Mouse (Mus musculus): ENCODE results near the gene Sfxn3. TPM values are rescaled to one million over a fixed set of nuclear protein-coding genes. Genes with fewer than 3 reads are reported as not detected.

Gene Sfxn3
- polyA plus RNA-seq, 1 experiment from 2014 or later: 26.7 TPM

GRCm38 (mm10) chr19:45076586-45077510 is 29.5 kb downstream of the Sfxn3 start:
- peak overlapping the region; percentile 95 for H3K4me2 ChIP-seq (replicated peaks; ENCODE audit: low read depth)
- H3K9me3 ChIP-seq (ENCODE audit: control insufficient read depth, low read length): no peaks in the 10 kb centered on the region
- TF ChIP-seq CTCF (IDR thresholded peaks at IDR 0.05; ENCODE audit: low read depth) (peak; percentile 72), EP300 (optimal IDR thresholded peaks at IDR 0.05) (no peak)
- H3K4me1 ChIP-seq (replicated peaks; ENCODE audit: control insufficient read depth, insufficient read depth): peaks cover 17% of the 10 kb centered on the region
- H3K4me3 ChIP-seq (ENCODE audit: low read depth, low read length): peak overlapping the region; percentile 45
- no peaks in the 10 kb centered on the region for H3K36me3 ChIP-seq (ENCODE audit: control insufficient read depth, insufficient read depth, low read length)
- peak; percentile 70 for DNase-seq (ENCODE audit: low spot score)
- H3K27ac ChIP-seq (replicated peaks): 0 out of 2 replicates have a peak overlapping the region, but pooled peaks have one; percentile 13
- 3% methylated on average over 56 of the region's 62 CpGs for WGBS
- ATAC-seq (ENCODE audit: low FRiP score, low TSS enrichment): no peak
- peak overlapping the region; percentile 48 for H3K9ac ChIP-seq (ENCODE audit: low read length)
- H3K27me3 ChIP-seq (ENCODE audit: control insufficient read depth, insufficient read depth, low read length): peaks cover 14% of the 10 kb centered on the region; the same call in 1 of the 2 replicates

DNA sequence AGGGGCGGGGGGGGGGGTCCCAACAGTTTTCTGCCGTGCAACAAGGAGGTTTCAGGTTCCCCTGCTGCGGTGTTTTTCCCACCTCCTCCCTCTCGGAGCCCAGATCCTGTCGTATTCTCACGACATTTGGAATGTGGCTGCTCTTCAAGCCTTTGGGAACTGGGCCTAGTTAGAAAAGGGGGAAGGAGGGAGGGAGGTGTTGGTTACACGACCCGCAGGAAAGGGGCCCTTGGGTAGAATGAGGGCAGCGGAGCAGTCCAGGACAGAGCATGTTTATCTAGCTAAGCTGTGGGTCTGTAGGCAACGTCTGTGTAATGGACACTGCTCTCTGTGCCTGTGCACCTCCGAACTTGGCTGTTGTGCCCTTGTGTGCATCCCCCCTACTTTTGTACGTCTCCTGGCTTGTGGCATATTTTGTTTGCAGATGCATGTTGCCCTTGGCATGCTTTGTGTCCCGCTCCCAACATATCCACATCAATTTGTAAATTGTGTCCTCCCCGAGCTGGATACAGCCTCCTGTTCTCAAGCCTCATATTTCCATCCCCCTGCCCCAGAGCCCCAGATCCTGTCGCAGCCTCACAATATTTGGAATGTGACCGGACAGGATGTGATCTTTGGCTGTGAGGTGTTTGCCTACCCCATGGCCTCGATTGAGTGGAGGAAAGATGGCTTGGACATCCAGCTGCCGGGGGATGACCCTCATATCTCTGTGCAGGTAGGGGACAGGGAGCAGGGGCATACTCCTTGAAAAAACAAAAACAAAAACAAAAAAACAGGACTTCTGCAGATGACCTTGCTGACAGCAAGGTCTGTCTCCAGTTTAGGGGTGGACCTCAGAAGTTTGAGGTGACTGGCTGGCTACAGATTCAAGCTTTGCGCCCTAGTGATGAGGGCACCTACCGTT is 30.7 kb downstream of the Sfxn3 start:
- no peak for DNase-seq (ENCODE audit: low spot score)
- H3K4me3 ChIP-seq (ENCODE audit: low read depth, low read length): no peak overlapping the region

DNA sequence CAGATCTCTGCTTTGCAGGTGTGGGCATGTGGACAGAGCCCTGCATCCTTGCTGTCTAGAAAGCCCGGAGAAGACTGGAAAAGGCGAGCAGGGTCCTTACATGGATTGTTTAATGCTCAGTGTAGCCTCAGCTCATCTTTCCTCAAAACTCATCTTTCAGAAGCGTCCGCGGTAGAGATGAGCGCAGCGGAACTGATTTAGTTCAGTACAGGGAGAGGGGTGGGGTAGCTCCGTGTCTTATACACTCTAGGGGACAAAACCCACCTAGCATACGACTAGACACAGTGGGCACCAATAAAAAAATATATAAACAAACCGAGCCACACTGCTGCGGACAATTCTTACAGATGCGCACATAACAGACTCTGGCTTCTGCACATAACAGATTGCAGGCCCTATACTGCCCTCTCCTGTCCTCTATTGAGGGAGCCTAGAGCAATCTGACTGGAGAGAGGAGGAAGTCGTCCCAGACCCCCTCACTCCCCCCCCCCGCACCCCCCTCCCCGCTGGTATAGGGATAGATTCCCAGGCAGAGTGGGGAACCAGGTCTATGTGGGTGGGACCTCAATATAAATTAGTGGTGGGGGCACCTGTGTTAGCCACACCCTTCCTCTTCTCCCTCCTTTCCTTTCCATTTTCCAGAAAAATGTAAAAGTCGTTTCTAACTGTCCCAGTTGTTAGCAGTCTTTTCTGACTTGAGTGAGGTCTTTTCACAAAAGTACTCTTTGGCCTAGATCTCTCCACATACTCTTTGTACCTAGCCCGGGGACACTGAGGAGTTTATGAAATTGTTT is 31.9 kb downstream of the Sfxn3 start:
- ATAC-seq (ENCODE audit: low FRiP score, low TSS enrichment): peak; percentile 27; the same call in 1 of the 2 replicates
- H3K4me2 ChIP-seq (replicated peaks; ENCODE audit: low read depth): peak overlapping the region; percentile 71
- peaks cover 14% of the 10 kb centered on the region; the same call in 1 of the 2 replicates for H3K27me3 ChIP-seq (ENCODE audit: control insufficient read depth, insufficient read depth, low read length)
- WGBS: 11% methylated on average over 17 of the region's 17 CpGs
- H3K27ac ChIP-seq (replicated peaks): 0 out of 2 replicates have a peak overlapping the region, but pooled peaks have one; percentile 9
- H3K4me1 ChIP-seq (replicated peaks; ENCODE audit: control insufficient read depth, insufficient read depth): peaks cover 17% of the 10 kb centered on the region
- peak overlapping the region; percentile 29 for H3K4me3 ChIP-seq (ENCODE audit: low read depth, low read length)
- TF ChIP-seq CTCF (IDR thresholded peaks at IDR 0.05; ENCODE audit: low read depth) (peak; percentile 72), EP300 (optimal IDR thresholded peaks at IDR 0.05) (no peak)
- peak; percentile 44 for DNase-seq (ENCODE audit: low spot score)
- H3K9me3 ChIP-seq (ENCODE audit: control insufficient read depth, low read length): no peaks in the 10 kb centered on the region
- H3K36me3 ChIP-seq (ENCODE audit: control insufficient read depth, insufficient read depth, low read length): no peaks in the 10 kb centered on the region
- peak overlapping the region; percentile 47; the same call in 1 of the 2 replicates for H3K9ac ChIP-seq (ENCODE audit: low read length)

More for the DNA sequence above, 30.7 kb downstream of the Sfxn3 start:
- Histone ChIP-seq H3K27ac (replicated peaks) (no peak overlapping the region), H3K4me1 (replicated peaks; ENCODE audit: control insufficient read depth, insufficient read depth) (peaks cover 17% of the 10 kb centered on the region), H3K9me3 (ENCODE audit: control insufficient read depth, low read length) (no peaks in the 10 kb centered on the region), H3K27me3 (ENCODE audit: control insufficient read depth, insufficient read depth, low read length) (peaks cover 14% of the 10 kb centered on the region; the same call in 1 of the 2 replicates), H3K9ac (ENCODE audit: low read length) (no peak overlapping the region), H3K4me2 (replicated peaks; ENCODE audit: low read depth) (no peak overlapping the region), H3K36me3 (ENCODE audit: control insufficient read depth, insufficient read depth, low read length) (no peaks in the 10 kb centered on the region)
- TF ChIP-seq CTCF (IDR thresholded peaks at IDR 0.05; ENCODE audit: low read depth) (no peak), EP300 (optimal IDR thresholded peaks at IDR 0.05) (no peak)
- WGBS: 18% methylated on average over 20 of the region's 20 CpGs
- no peak for ATAC-seq (ENCODE audit: low FRiP score, low TSS enrichment)

GRCm38 (mm10) chr19:45079769-45080515 is 32.6 kb downstream of the Sfxn3 start:
- 2% methylated on average over 45 of the region's 45 CpGs for WGBS
- H3K9ac ChIP-seq (ENCODE audit: low read length): peak overlapping the region; percentile 47
- peak; percentile 85 for DNase-seq (ENCODE audit: low spot score)
- peak; percentile 63 for ATAC-seq (ENCODE audit: low FRiP score, low TSS enrichment)
- H3K4me3 ChIP-seq (ENCODE audit: low read depth, low read length): peak overlapping the region; percentile 29
- peaks cover 17% of the 10 kb centered on the region for H3K4me1 ChIP-seq (replicated peaks; ENCODE audit: control insufficient read depth, insufficient read depth)
- TF ChIP-seq CTCF (IDR thresholded peaks at IDR 0.05; ENCODE audit: low read depth) (no peak; the same call in 1 of the 2 replicates), EP300 (optimal IDR thresholded peaks at IDR 0.05) (no peak)
- H3K4me2 ChIP-seq (replicated peaks; ENCODE audit: low read depth): peak overlapping the region; percentile 71
- peaks cover 14% of the 10 kb centered on the region; the same call in 1 of the 2 replicates for H3K27me3 ChIP-seq (ENCODE audit: control insufficient read depth, insufficient read depth, low read length)
- no peaks in the 10 kb centered on the region for H3K36me3 ChIP-seq (ENCODE audit: control insufficient read depth, insufficient read depth, low read length)
- peak overlapping the region; percentile 9; the same call in 1 of the 2 replicates for H3K27ac ChIP-seq (replicated peaks)
- no peaks in the 10 kb centered on the region for H3K9me3 ChIP-seq (ENCODE audit: control insufficient read depth, low read length)
